Mouse (Mus musculus) stomach, postnatal 0 days (tissue): ENCODE measurements around the gene Kirrel3. TPM values are rescaled to one million over a fixed set of nuclear protein-coding genes. Genes with fewer than 3 reads are reported as not detected.

Experiments used
- ATAC-seq: fragments of 200-750 bp; cut with Nextera tagmentation; 2 replicates; pipeline ENCODE4 v1.8.0; 2017; ENCODE audit not compliant: low FRiP score, low TSS enrichment
- DNase-seq: peaks from one replicate; pipeline ENCODE4 v3.0.0-alpha.2; 2016; ENCODE audit warnings: low spot score
- H3K27ac ChIP-seq: fragments of 300-500 bp; sonication (generic); replicated peaks from 2 replicates; pipeline ENCODE4 v1.5.1; 2014; ENCODE audit warnings: mild to moderate bottlenecking, control low read depth
- H3K27me3 ChIP-seq: fragments of 300-500 bp; sonication (generic); 2 replicates; pipeline ENCODE4 v1.6.1; 2014; ENCODE audit warnings: low read length; ENCODE audit not compliant: control insufficient read depth, insufficient read depth
- H3K36me3 ChIP-seq: fragments of 300-500 bp; sonication (generic); 2 replicates; pipeline ENCODE4 v1.6.1; 2014; ENCODE audit warnings: low read length, mixed read lengths; ENCODE audit not compliant: control insufficient read depth, insufficient read depth
- H3K4me1 ChIP-seq: fragments of 300-500 bp; sonication (generic); replicated peaks from 2 replicates; pipeline ENCODE4 v1.6.1; 2014; ENCODE audit warnings: antibody characterized with exemption; ENCODE audit not compliant: control insufficient read depth, insufficient read depth
- H3K4me2 ChIP-seq: fragments of 300-500 bp; sonication (generic); replicated peaks from 2 replicates; pipeline ENCODE4 v1.6.1; 2014; ENCODE audit warnings: low read depth, mild to moderate bottlenecking, control low read depth, moderate library complexity
- H3K4me3 ChIP-seq: fragments of 300-500 bp; sonication (generic); 2 replicates; pipeline ENCODE4 v1.5.1; 2014; ENCODE audit warnings: low read depth, low read length, control low read depth
- H3K9ac ChIP-seq: fragments of 300-500 bp; sonication (generic); 2 replicates; pipeline ENCODE4 v1.6.1; 2014; ENCODE audit warnings: mild to moderate bottlenecking, low read length, control low read depth, mixed read lengths
- H3K9me3 ChIP-seq: fragments of 300-500 bp; sonication (generic); 2 replicates; pipeline ENCODE4 v1.6.1; 2016; ENCODE audit warnings: low read length; ENCODE audit not compliant: control insufficient read depth
- CTCF ChIP-seq: IDR thresholded peaks from 2 replicates; pipeline ENCODE4 v1.5.1; 2016; ENCODE audit warnings: antibody characterized with exemption, low read depth, mild to moderate bottlenecking, moderate library complexity
- EP300 ChIP-seq: optimal IDR thresholded peaks from 2 replicates; pipeline ENCODE3; 2016; ENCODE audit warnings: antibody characterized with exemption
- WGBS: fragments of 180-500 bp; shearing (Covaris S2); extraction: QIAGEN DNeasy Blood & Tissue Kit; methylation state at CpG from one replicate; pipeline ENCODE4 v1.1.7; 2014; 5-methylcytosine and 5-hydroxymethylcytosine counted together
- polyA plus RNA-seq: library from polyadenylated mRNA; unstranded; fragments of >200 nt; fragmentation: Nextera tagmentation; extraction: Ambion mirVana; gene quantifications from 2 replicates; pipeline ENCODE4 v1.2.1, GENCODE M21; 2015

Kirrel3 gene
- polyA plus RNA-seq, 1 experiment from 2014 or later, result 1.4 TPM

DNA sequence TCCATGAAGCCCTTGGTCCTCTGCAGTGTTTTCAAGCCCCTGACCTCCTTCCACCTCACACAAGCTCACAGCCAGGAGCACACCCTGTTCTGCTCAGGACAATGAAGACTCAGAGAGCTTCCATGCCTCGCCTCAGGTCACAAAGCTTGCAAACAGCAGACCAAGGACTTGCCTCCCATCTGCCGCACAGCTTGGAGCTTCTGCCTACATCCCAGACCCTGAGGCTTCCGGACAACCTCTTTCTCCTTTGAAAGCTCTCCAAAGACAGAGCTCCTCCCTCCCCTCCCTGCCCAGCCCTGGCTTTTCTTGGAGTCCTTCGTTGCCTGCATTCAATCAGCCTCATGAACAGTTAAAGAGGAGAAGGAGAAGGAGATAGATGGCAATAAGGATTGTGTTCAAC is 397.4 kb downstream of the Kirrel3 start:
- Histone ChIP-seq H3K4me2 (no peak overlapping the region), H3K4me3 (no peak overlapping the region), H3K27me3 (no peaks in the 10 kb centered on the region), H3K27ac (no peak overlapping the region), H3K36me3 (no peaks in the 10 kb centered on the region), H3K4me1 (no peaks in the 10 kb centered on the region), H3K9me3 (no peaks in the 10 kb centered on the region), H3K9ac (no peak overlapping the region)
- ATAC-seq (no peak), DNase-seq (no peak)
- TF ChIP-seq EP300, result no peak
- TF ChIP-seq CTCF, result no peak
- WGBS, result 32% methylated on average over 4 of the region's 4 CpGs

DNA sequence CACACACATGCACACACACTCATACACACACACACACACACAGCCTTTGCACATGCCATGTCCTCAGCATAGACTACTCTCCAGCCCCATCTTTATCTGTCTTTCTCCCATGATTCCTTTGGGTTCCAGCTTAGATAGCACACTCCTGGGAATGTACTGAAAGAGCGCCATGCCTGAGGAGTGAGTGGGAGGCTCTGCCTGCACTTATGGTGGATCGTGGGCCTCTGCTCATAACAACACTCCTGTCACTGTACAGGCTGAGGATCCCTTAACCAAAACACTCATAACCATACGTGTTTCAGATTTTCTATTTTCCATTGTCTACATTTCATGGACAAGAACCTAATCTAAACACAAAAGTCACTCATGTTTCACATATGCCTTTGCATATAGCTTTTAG is 398.6 kb downstream of the Kirrel3 start:
- Histone ChIP-seq H3K4me2 (no peak overlapping the region), H3K9me3 (no peaks in the 10 kb centered on the region), H3K27ac (no peak overlapping the region), H3K4me3 (no peak overlapping the region), H3K27me3 (no peaks in the 10 kb centered on the region), H3K4me1 (no peaks in the 10 kb centered on the region), H3K9ac (no peak overlapping the region), H3K36me3 (no peaks in the 10 kb centered on the region)
- TF ChIP-seq EP300, result no peak
- no peak for TF ChIP-seq CTCF
- WGBS, result 82% methylated on average over 3 of the region's 3 CpGs
- no peak for ATAC-seq
- DNase-seq, result no peak

DNA sequence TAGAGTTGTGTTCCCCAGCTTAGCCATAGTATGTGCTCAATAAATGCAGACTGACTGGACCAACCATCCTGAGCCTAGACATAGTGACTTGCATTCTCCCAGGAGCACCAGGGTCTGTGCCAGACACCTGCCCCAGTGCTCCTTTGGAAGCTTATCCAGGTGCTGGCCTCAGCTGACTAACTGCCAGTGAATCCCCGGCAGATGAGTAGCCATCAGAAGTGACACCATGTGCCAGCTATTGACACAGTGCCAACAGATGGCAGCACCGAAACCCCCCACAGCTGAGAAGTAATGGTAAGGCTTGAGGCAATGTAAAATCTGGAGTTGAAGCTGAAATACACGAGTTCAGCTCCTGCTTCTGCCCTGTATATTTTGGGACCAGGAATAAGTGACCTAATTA is 399.2 kb downstream of the Kirrel3 start:
- Histone ChIP-seq H3K4me3 (no peak overlapping the region), H3K9ac (no peak overlapping the region), H3K4me1 (no peaks in the 10 kb centered on the region), H3K9me3 (no peaks in the 10 kb centered on the region), H3K4me2 (no peak overlapping the region), H3K27me3 (no peaks in the 10 kb centered on the region), H3K36me3 (no peaks in the 10 kb centered on the region), H3K27ac (no peak overlapping the region)
- DNase-seq (no peak), ATAC-seq (no peak)
- no peak for TF ChIP-seq CTCF
- no peak for TF ChIP-seq EP300
- WGBS, result 85% methylated on average over 3 of the region's 3 CpGs

DNA sequence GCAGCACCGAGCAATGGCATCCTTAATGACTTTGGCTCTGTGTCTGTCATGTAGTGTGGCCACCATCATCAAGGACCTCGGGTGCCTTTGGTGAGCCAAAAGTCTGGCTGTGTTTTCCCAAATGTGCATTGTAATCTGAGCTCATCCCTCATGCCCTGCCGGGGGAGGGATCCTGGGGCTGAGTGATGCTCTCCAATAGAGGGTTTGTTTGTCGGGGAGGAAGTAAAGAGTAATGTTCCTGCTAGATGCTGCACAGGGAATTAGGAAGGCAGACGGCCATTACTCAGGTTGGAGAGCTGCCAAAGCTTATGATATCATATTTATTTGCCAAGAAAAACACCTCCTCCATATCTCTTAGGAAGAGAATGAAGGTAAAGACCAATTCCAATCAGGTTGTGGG is 401.1 kb downstream of the Kirrel3 start:
- H3K4me3 ChIP-seq, result no peak overlapping the region
- no peaks in the 10 kb centered on the region for H3K36me3 ChIP-seq
- 39% methylated on average over 5 of the region's 5 CpGs for WGBS
- no peaks in the 10 kb centered on the region for H3K4me1 ChIP-seq
- H3K27ac ChIP-seq, result no peak overlapping the region
- H3K9me3 ChIP-seq, result no peaks in the 10 kb centered on the region
- TF ChIP-seq EP300 (no peak), CTCF (no peak)
- H3K27me3 ChIP-seq, result no peaks in the 10 kb centered on the region
- ATAC-seq (no peak), DNase-seq (no peak)
- no peak overlapping the region for H3K9ac ChIP-seq
- no peak overlapping the region for H3K4me2 ChIP-seq

DNA sequence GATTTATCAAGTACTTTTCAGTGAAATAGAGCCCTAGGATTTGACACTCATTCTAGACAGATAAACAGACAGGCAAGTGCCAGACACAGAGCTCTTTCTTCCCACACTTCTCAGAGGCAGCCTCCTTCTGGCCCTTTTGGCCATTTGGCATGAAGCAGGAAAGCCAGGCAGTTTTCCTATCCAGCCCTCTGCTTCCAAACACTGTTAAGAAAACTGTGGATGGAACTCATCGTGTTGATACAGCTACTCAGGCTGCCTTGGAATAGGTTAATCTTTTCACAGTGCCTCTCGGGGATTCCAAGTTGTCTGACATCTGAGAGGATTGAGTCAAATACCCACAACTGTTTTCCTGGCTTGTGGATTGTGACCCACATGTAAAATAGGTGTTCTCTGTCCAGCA is 401.5 kb downstream of the Kirrel3 start:
- no peaks in the 10 kb centered on the region for H3K4me1 ChIP-seq
- no peaks in the 10 kb centered on the region for H3K27me3 ChIP-seq
- DNase-seq (no peak), ATAC-seq (no peak)
- H3K9me3 ChIP-seq, result no peaks in the 10 kb centered on the region
- 21% methylated on average over 2 of the region's 2 CpGs for WGBS
- H3K9ac ChIP-seq, result no peak overlapping the region
- H3K4me3 ChIP-seq, result no peak overlapping the region
- H3K36me3 ChIP-seq, result no peaks in the 10 kb centered on the region
- H3K4me2 ChIP-seq, result no peak overlapping the region
- no peak overlapping the region for H3K27ac ChIP-seq
- TF ChIP-seq EP300, result no peak
- TF ChIP-seq CTCF, result no peak

DNA sequence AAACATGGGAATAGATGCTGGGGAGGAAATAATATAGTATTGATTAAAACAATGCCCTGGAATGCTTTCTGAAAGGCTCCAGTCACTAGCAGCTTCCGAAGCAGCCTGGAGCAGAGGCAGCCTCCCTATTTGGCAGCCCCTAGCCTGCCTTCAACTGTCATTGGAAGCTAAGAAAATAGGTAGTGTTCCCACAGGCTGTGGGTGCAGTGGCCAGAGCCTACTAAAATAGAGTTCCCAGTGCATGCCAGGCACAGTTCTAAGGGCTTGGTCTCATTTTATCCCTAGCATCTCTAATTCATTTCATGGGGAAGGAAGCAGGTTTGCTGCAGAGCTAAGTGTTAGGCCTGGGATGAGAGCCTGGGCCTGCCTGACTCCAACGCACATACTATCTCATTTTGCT is 402.6 kb downstream of the Kirrel3 start:
- Histone ChIP-seq H3K4me1 (no peaks in the 10 kb centered on the region), H3K27me3 (no peaks in the 10 kb centered on the region), H3K9ac (no peak overlapping the region), H3K9me3 (no peaks in the 10 kb centered on the region), H3K4me2 (no peak overlapping the region), H3K4me3 (no peak overlapping the region), H3K27ac (no peak overlapping the region), H3K36me3 (no peaks in the 10 kb centered on the region)
- WGBS, result 74% methylated on average over 2 of the region's 2 CpGs
- DNase-seq (no peak), ATAC-seq (no peak)
- no peak for TF ChIP-seq CTCF
- TF ChIP-seq EP300, result no peak
